Mouse (Mus musculus) olfactory bulb, adult 2 months (tissue): ENCODE measurements around the gene Lrrfip1.

ENCODE experiments used
- CTCF ChIP-seq: fragments of 200-500 bp; IDR thresholded peaks from 2 replicates; pipeline ENCODE4 v1.5.1; 2012; ENCODE audit warnings: low read depth, mild to moderate bottlenecking, low read length, moderate library complexity; ENCODE audit not compliant: insufficient read depth
- POLR2A ChIP-seq: fragments of 200-500 bp; IDR thresholded peaks from 2 replicates; pipeline ENCODE4 v1.6.1; 2012; ENCODE audit warnings: mild to moderate bottlenecking, low read depth, low read length, moderate library complexity; ENCODE audit not compliant: insufficient read depth

GRCm38 (mm10) chr1:91084374-91084773 lies 85.8 kb downstream of the Lrrfip1 start:
- no peak for TF ChIP-seq POLR2A
- TF ChIP-seq CTCF, result no peak
